Mouse (Mus musculus): Measurements from ENCODE around the gene Ogfrl1. TPM values are rescaled to one million over a fixed set of nuclear protein-coding genes. Genes with fewer than 3 reads are reported as not detected.

The Ogfrl1 gene
- polyA plus RNA-seq, 1 experiment from 2014 or later = 10.0 TPM

- ATAC-seq (ENCODE audit: low FRiP score) = no peak
- H3K4me3 ChIP-seq (ENCODE audit: low read depth, low read length) = no peak overlapping the region
- no peak overlapping the region for H3K27ac ChIP-seq (ENCODE audit: low read depth, low read length)
- H3K9me3 ChIP-seq (ENCODE audit: control insufficient read depth, low read length) = no peaks in the 10 kb centered on the region
- no peak overlapping the region for H3K9ac ChIP-seq (ENCODE audit: low read depth, low read length)
- 77% methylated on average over 17 of the region's 17 CpGs for WGBS
- H3K4me2 ChIP-seq (replicated peaks; ENCODE audit: low read depth, low read length) = peak overlapping the region; percentile 20; the same call in 1 of the 2 replicates
- H3K27me3 ChIP-seq (ENCODE audit: control insufficient read depth, insufficient read depth, low read length) = no peaks in the 10 kb centered on the region
- H3K4me1 ChIP-seq (replicated peaks; ENCODE audit: control insufficient read depth, insufficient read depth, low read length) = peaks cover 2% of the 10 kb centered on the region
- no peak for DNase-seq (ENCODE audit: low spot score)
- H3K36me3 ChIP-seq (ENCODE audit: control insufficient read depth, insufficient read depth, low read length) = no peaks in the 10 kb centered on the region
Measured at GRCm38 (mm10) chr1:23379911-23380740, 17.4 kb downstream of the Ogfrl1 start.

GRCm38 (mm10) chr1:23379321-23379720 is 18.3 kb downstream of the Ogfrl1 start:
- Histone ChIP-seq H3K4me3 (ENCODE audit: low read depth, low read length) (no peak overlapping the region), H3K27ac (ENCODE audit: low read depth, low read length) (no peak overlapping the region), H3K4me1 (replicated peaks; ENCODE audit: control insufficient read depth, insufficient read depth, low read length) (peaks cover 2% of the 10 kb centered on the region), H3K9ac (ENCODE audit: low read depth, low read length) (no peak overlapping the region), H3K9me3 (ENCODE audit: control insufficient read depth, low read length) (no peaks in the 10 kb centered on the region), H3K27me3 (ENCODE audit: control insufficient read depth, insufficient read depth, low read length) (no peaks in the 10 kb centered on the region), H3K4me2 (replicated peaks; ENCODE audit: low read depth, low read length) (no peak overlapping the region), H3K36me3 (ENCODE audit: control insufficient read depth, insufficient read depth, low read length) (no peaks in the 10 kb centered on the region)
- WGBS = 58% methylated on average over 6 of the region's 6 CpGs
- ATAC-seq (ENCODE audit: low FRiP score) (no peak), DNase-seq (ENCODE audit: low spot score) (no peak)

GRCm38 (mm10) chr1:23377572-23377971 is 20.0 kb downstream of the Ogfrl1 start:
- Histone ChIP-seq H3K27ac (ENCODE audit: low read depth, low read length) (no peak overlapping the region), H3K9ac (ENCODE audit: low read depth, low read length) (no peak overlapping the region), H3K4me3 (ENCODE audit: low read depth, low read length) (no peak overlapping the region), H3K4me2 (replicated peaks; ENCODE audit: low read depth, low read length) (no peak overlapping the region), H3K27me3 (ENCODE audit: control insufficient read depth, insufficient read depth, low read length) (no peaks in the 10 kb centered on the region), H3K4me1 (replicated peaks; ENCODE audit: control insufficient read depth, insufficient read depth, low read length) (peaks cover 2% of the 10 kb centered on the region), H3K36me3 (ENCODE audit: control insufficient read depth, insufficient read depth, low read length) (no peaks in the 10 kb centered on the region), H3K9me3 (ENCODE audit: control insufficient read depth, low read length) (no peaks in the 10 kb centered on the region)
- DNase-seq (ENCODE audit: low spot score) (no peak), ATAC-seq (ENCODE audit: low FRiP score) (no peak)
- 91% methylated on average over 13 of the region's 13 CpGs for WGBS

- H3K27me3 ChIP-seq (ENCODE audit: control insufficient read depth, insufficient read depth, low read length) = no peaks in the 10 kb centered on the region
- no peak overlapping the region for H3K4me2 ChIP-seq (replicated peaks; ENCODE audit: low read depth, low read length)
- no peak overlapping the region for H3K27ac ChIP-seq (ENCODE audit: low read depth, low read length)
- ATAC-seq (ENCODE audit: low FRiP score) = no peak
- no peaks in the 10 kb centered on the region for H3K36me3 ChIP-seq (ENCODE audit: control insufficient read depth, insufficient read depth, low read length)
- H3K4me1 ChIP-seq (replicated peaks; ENCODE audit: control insufficient read depth, insufficient read depth, low read length) = no peaks in the 10 kb centered on the region
- H3K9me3 ChIP-seq (ENCODE audit: control insufficient read depth, low read length) = no peaks in the 10 kb centered on the region
- H3K4me3 ChIP-seq (ENCODE audit: low read depth, low read length) = no peak overlapping the region
- DNase-seq (ENCODE audit: low spot score) = no peak
- 67% methylated on average over 4 of the region's 4 CpGs for WGBS
- no peak overlapping the region for H3K9ac ChIP-seq (ENCODE audit: low read depth, low read length)
Measured at GRCm38 (mm10) chr1:23374156-23374555, 23.4 kb downstream of the Ogfrl1 start.

- Histone ChIP-seq H3K27me3 (ENCODE audit: control insufficient read depth, insufficient read depth, low read length) (no peaks in the 10 kb centered on the region), H3K36me3 (ENCODE audit: control insufficient read depth, insufficient read depth, low read length) (no peaks in the 10 kb centered on the region), H3K4me3 (ENCODE audit: low read depth, low read length) (no peak overlapping the region), H3K4me1 (replicated peaks; ENCODE audit: control insufficient read depth, insufficient read depth, low read length) (no peaks in the 10 kb centered on the region), H3K9ac (ENCODE audit: low read depth, low read length) (no peak overlapping the region), H3K27ac (ENCODE audit: low read depth, low read length) (no peak overlapping the region), H3K9me3 (ENCODE audit: control insufficient read depth, low read length) (no peaks in the 10 kb centered on the region), H3K4me2 (replicated peaks; ENCODE audit: low read depth, low read length) (no peak overlapping the region)
- WGBS = 88% methylated on average over 2 of the region's 2 CpGs
- ATAC-seq (ENCODE audit: low FRiP score) (no peak), DNase-seq (ENCODE audit: low spot score) (no peak)
Measured at GRCm38 (mm10) chr1:23365614-23366013, 32.0 kb downstream of the Ogfrl1 start.

- WGBS = 88% methylated on average over 6 of the region's 6 CpGs
- no peak for ATAC-seq (ENCODE audit: low FRiP score)
- no peaks in the 10 kb centered on the region for H3K36me3 ChIP-seq (ENCODE audit: control insufficient read depth, insufficient read depth, low read length)
- H3K9ac ChIP-seq (ENCODE audit: low read depth, low read length) = no peak overlapping the region
- H3K4me2 ChIP-seq (replicated peaks; ENCODE audit: low read depth, low read length) = no peak overlapping the region
- no peaks in the 10 kb centered on the region for H3K9me3 ChIP-seq (ENCODE audit: control insufficient read depth, low read length)
- no peak overlapping the region for H3K4me3 ChIP-seq (ENCODE audit: low read depth, low read length)
- H3K27me3 ChIP-seq (ENCODE audit: control insufficient read depth, insufficient read depth, low read length) = no peaks in the 10 kb centered on the region
- H3K4me1 ChIP-seq (replicated peaks; ENCODE audit: control insufficient read depth, insufficient read depth, low read length) = no peaks in the 10 kb centered on the region
- DNase-seq (ENCODE audit: low spot score) = no peak
- H3K27ac ChIP-seq (ENCODE audit: low read depth, low read length) = no peak overlapping the region
Measured at GRCm38 (mm10) chr1:23352895-23353294, 44.7 kb downstream of the Ogfrl1 start.

GRCm38 (mm10) chr1:23351756-23352155 is 45.8 kb downstream of the Ogfrl1 start:
- Histone ChIP-seq H3K4me2 (replicated peaks; ENCODE audit: low read depth, low read length) (no peak overlapping the region), H3K9ac (ENCODE audit: low read depth, low read length) (no peak overlapping the region), H3K4me1 (replicated peaks; ENCODE audit: control insufficient read depth, insufficient read depth, low read length) (no peaks in the 10 kb centered on the region), H3K27ac (ENCODE audit: low read depth, low read length) (no peak overlapping the region), H3K4me3 (ENCODE audit: low read depth, low read length) (no peak overlapping the region), H3K36me3 (ENCODE audit: control insufficient read depth, insufficient read depth, low read length) (no peaks in the 10 kb centered on the region), H3K27me3 (ENCODE audit: control insufficient read depth, insufficient read depth, low read length) (no peaks in the 10 kb centered on the region), H3K9me3 (ENCODE audit: control insufficient read depth, low read length) (no peaks in the 10 kb centered on the region)
- ATAC-seq (ENCODE audit: low FRiP score) = no peak
- 86% methylated on average over 4 of the region's 4 CpGs for WGBS
- DNase-seq (ENCODE audit: low spot score) = no peak

GRCm38 (mm10) chr1:23345633-23346032 is 51.9 kb downstream of the Ogfrl1 start:
- Histone ChIP-seq H3K9ac (ENCODE audit: low read depth, low read length) (no peak overlapping the region), H3K4me1 (replicated peaks; ENCODE audit: control insufficient read depth, insufficient read depth, low read length) (no peaks in the 10 kb centered on the region), H3K9me3 (ENCODE audit: control insufficient read depth, low read length) (no peaks in the 10 kb centered on the region), H3K36me3 (ENCODE audit: control insufficient read depth, insufficient read depth, low read length) (no peaks in the 10 kb centered on the region), H3K4me2 (replicated peaks; ENCODE audit: low read depth, low read length) (no peak overlapping the region), H3K27me3 (ENCODE audit: control insufficient read depth, insufficient read depth, low read length) (no peaks in the 10 kb centered on the region), H3K4me3 (ENCODE audit: low read depth, low read length) (no peak overlapping the region), H3K27ac (ENCODE audit: low read depth, low read length) (no peak overlapping the region)
- WGBS = 83% methylated on average over 3 of the region's 3 CpGs
- DNase-seq (ENCODE audit: low spot score) (no peak), ATAC-seq (ENCODE audit: low FRiP score) (no peak)

GRCm38 (mm10) chr1:23342864-23343263 is 54.7 kb downstream of the Ogfrl1 start:
- Histone ChIP-seq H3K27me3 (ENCODE audit: control insufficient read depth, insufficient read depth, low read length) (no peaks in the 10 kb centered on the region), H3K36me3 (ENCODE audit: control insufficient read depth, insufficient read depth, low read length) (no peaks in the 10 kb centered on the region), H3K27ac (ENCODE audit: low read depth, low read length) (no peak overlapping the region), H3K4me1 (replicated peaks; ENCODE audit: control insufficient read depth, insufficient read depth, low read length) (no peaks in the 10 kb centered on the region), H3K4me3 (ENCODE audit: low read depth, low read length) (no peak overlapping the region), H3K4me2 (replicated peaks; ENCODE audit: low read depth, low read length) (no peak overlapping the region), H3K9me3 (ENCODE audit: control insufficient read depth, low read length) (no peaks in the 10 kb centered on the region), H3K9ac (ENCODE audit: low read depth, low read length) (no peak overlapping the region)
- no peak for ATAC-seq (ENCODE audit: low FRiP score)
- no peak for DNase-seq (ENCODE audit: low spot score)
- 85% methylated on average over 4 of the region's 4 CpGs for WGBS
